Mouse (Mus musculus) CH12.LX (cell line): Measurements from ENCODE around the gene Tspan9. TPM values are rescaled to one million over a fixed set of nuclear protein-coding genes. Genes with fewer than 3 reads are reported as not detected.

Experiments
- DNase-seq: peaks from one replicate; pipeline ENCODE4 v3.0.0-alpha.2; 2013; ENCODE audit errors: extremely low read depth
- H3K27ac ChIP-seq: 2 replicates; pipeline ENCODE4 v1.5.1; 2012; ENCODE audit warnings: low read depth, mild to moderate bottlenecking, control low read depth, moderate library complexity; ENCODE audit not compliant: insufficient read depth
- H3K27me3 ChIP-seq: replicated peaks from 2 replicates; pipeline ENCODE3; 2012; ENCODE audit warnings: inconsistent platforms
- H3K36me3 ChIP-seq, 2 experiments: replicated peaks in 1 of 2; 2 replicates each; pipeline versions ENCODE3 to v1.6.1; 2012; ENCODE audit warnings: inconsistent platforms in 1 of 2, low read length in 1 of 2, mild to moderate bottlenecking in 1 of 2, mixed read lengths in 1 of 2, moderate library complexity in 1 of 2; ENCODE audit not compliant: control insufficient read depth in 1 of 2, insufficient read depth in 1 of 2
- H3K4me1 ChIP-seq, 2 experiments: 2 replicates each; pipeline ENCODE4 v1.6.1; 2012; ENCODE audit warnings: inconsistent platforms in 1 of 2, moderate library complexity in 1 of 2; ENCODE audit not compliant: insufficient read depth in 2 of 2, control insufficient read depth in 1 of 2
- H3K4me2 ChIP-seq: 2 replicates; pipeline ENCODE4 v1.6.1; 2012; ENCODE audit warnings: low read depth, mild to moderate bottlenecking, control low read depth; ENCODE audit not compliant: poor library complexity, insufficient read depth, severe bottlenecking
- H3K4me3 ChIP-seq, 3 experiments: fragments of 150-350 bp in 1 of 3; sonication (generic) in 1 of 3; replicated peaks in 1 of 3; 2 replicates each; pipeline versions ENCODE3 to v1.5.1; 2011 to 2012; ENCODE audit warnings: low read depth in 2 of 3, low read length in 2 of 3, mild to moderate bottlenecking in 2 of 3, moderate library complexity in 2 of 3, control low read depth in 1 of 3, improper control_type of control experiment in 1 of 3, inconsistent platforms in 1 of 3, mixed read lengths in 1 of 3; ENCODE audit not compliant: poor library complexity in 1 of 3
- H3K79me2 ChIP-seq: replicated peaks from 2 replicates; pipeline ENCODE4 v1.6.1; 2012; ENCODE audit warnings: mild to moderate bottlenecking, moderate library complexity; ENCODE audit not compliant: control insufficient read depth, poor library complexity, insufficient read depth, severe bottlenecking; ENCODE audit errors: extremely low read depth
- H3K9ac ChIP-seq: 2 replicates; pipeline ENCODE4 v1.6.1; 2012; ENCODE audit warnings: low read depth, mild to moderate bottlenecking, control low read depth, moderate library complexity; ENCODE audit not compliant: insufficient read depth
- H3K9me3 ChIP-seq: replicated peaks from 2 replicates; pipeline ENCODE3; 2012; ENCODE audit warnings: low read length, inconsistent platforms, mixed read lengths
- CHD1 ChIP-seq: IDR thresholded peaks from 2 replicates; pipeline ENCODE4 v1.6.1; 2012; ENCODE audit warnings: low read depth, low read length, improper control_type of control experiment, inconsistent platforms
- CHD2 ChIP-seq: IDR thresholded peaks from 2 replicates; pipeline ENCODE4 v1.6.1; 2011; ENCODE audit warnings: low read length, improper control_type of control experiment
- CTCF ChIP-seq, 2 experiments: IDR thresholded peaks in 1 of 2; conservative IDR thresholded peaks in 1 of 2; 2 replicates each; pipeline ENCODE4 v1.5.1; 2011 to 2012; ENCODE audit warnings: low read depth in 2 of 2, low read length in 2 of 2, improper control_type of control experiment in 1 of 2, inconsistent platforms in 1 of 2, mild to moderate bottlenecking in 1 of 2, moderate library complexity in 1 of 2
- E2F4 ChIP-seq: IDR thresholded peaks from 2 replicates; pipeline ENCODE4 v1.6.1; 2011; ENCODE audit warnings: low read depth, low read length, improper control_type of control experiment; ENCODE audit not compliant: insufficient replicate concordance
- EP300 ChIP-seq: IDR thresholded peaks from 2 replicates; pipeline ENCODE4 v1.6.1; 2011; ENCODE audit warnings: low read length, improper control_type of control experiment
- HCFC1 ChIP-seq: IDR thresholded peaks from 2 replicates; pipeline ENCODE4 v1.6.1; 2012; ENCODE audit warnings: low read depth, mild to moderate bottlenecking, inconsistent platforms, low read length, improper control_type of control experiment
- JUN ChIP-seq: IDR thresholded peaks from 2 replicates; pipeline ENCODE4 v1.6.1; 2011; ENCODE audit warnings: low read depth, mild to moderate bottlenecking, low read length, improper control_type of control experiment, moderate library complexity; ENCODE audit not compliant: insufficient read depth
- KAT2A ChIP-seq: IDR thresholded peaks from 2 replicates; pipeline ENCODE4 v1.6.1; 2012; ENCODE audit warnings: low read length, improper control_type of control experiment, inconsistent platforms; ENCODE audit not compliant: insufficient replicate concordance
- MAZ ChIP-seq: IDR thresholded peaks from 2 replicates; pipeline ENCODE4 v1.6.1; 2012; ENCODE audit warnings: low read depth, mild to moderate bottlenecking, inconsistent platforms, low read length, improper control_type of control experiment, moderate library complexity
- MEF2A ChIP-seq: IDR thresholded peaks from 2 replicates; pipeline ENCODE4 v1.6.1; 2014; ENCODE audit warnings: low read depth, mild to moderate bottlenecking, inconsistent platforms, low read length, improper control_type of control experiment, borderline replicate concordance
- MXI1 ChIP-seq: IDR thresholded peaks from 2 replicates; pipeline ENCODE4 v1.6.1; 2011; ENCODE audit warnings: mild to moderate bottlenecking, low read depth, low read length, improper control_type of control experiment
- MYC ChIP-seq: IDR thresholded peaks from 2 replicates; pipeline ENCODE4 v1.6.1; 2011; ENCODE audit warnings: low read depth, mild to moderate bottlenecking, improper control_type of control experiment, low read length
- NELFE ChIP-seq: IDR thresholded peaks from 2 replicates; pipeline ENCODE4 v1.6.1; 2011; ENCODE audit warnings: low read depth, low read length, improper control_type of control experiment
- NRF1 ChIP-seq: IDR thresholded peaks from 2 replicates; pipeline ENCODE4 v1.6.1; 2014; ENCODE audit warnings: low read depth, mild to moderate bottlenecking, inconsistent platforms, low read length, improper control_type of control experiment, moderate library complexity
- PAX5 ChIP-seq: IDR thresholded peaks from 2 replicates; pipeline ENCODE4 v1.6.1; 2012; ENCODE audit warnings: low read length, inconsistent platforms, mixed read lengths
- RCOR1 ChIP-seq: conservative IDR thresholded peaks from 2 replicates; pipeline ENCODE4 v1.6.1; 2012; ENCODE audit warnings: low read depth, mild to moderate bottlenecking, inconsistent platforms, low read length, improper control_type of control experiment
- TCF12 ChIP-seq: IDR thresholded peaks from 2 replicates; pipeline ENCODE4 v1.6.1; 2014; ENCODE audit warnings: low read depth, mild to moderate bottlenecking, inconsistent platforms, low read length, improper control_type of control experiment
- USF1 ChIP-seq: IDR thresholded peaks from 2 replicates; pipeline ENCODE4 v1.6.1; 2014; ENCODE audit warnings: low read depth, mild to moderate bottlenecking, inconsistent platforms, low read length, improper control_type of control experiment
- ZC3H11A ChIP-seq: IDR thresholded peaks from 2 replicates; pipeline ENCODE4 v1.6.1; 2012; ENCODE audit warnings: low read depth, mild to moderate bottlenecking, inconsistent platforms, low read length, improper control_type of control experiment
- ZMIZ1 ChIP-seq: IDR thresholded peaks from 2 replicates; pipeline ENCODE4 v1.6.1; 2012; ENCODE audit warnings: low read depth, mild to moderate bottlenecking, inconsistent platforms, low read length, improper control_type of control experiment
- ZNF384 ChIP-seq: IDR thresholded peaks from 2 replicates; pipeline ENCODE4 v1.6.1; 2012; ENCODE audit warnings: low read depth, low read length, improper control_type of control experiment, inconsistent platforms
- dilution Hi-C: fragments of 300-500 bp; cut with MboI; formaldehyde crosslinking; loops from 2 replicates; pipeline ENCODE4 v1.14.3; 2020; ENCODE audit warnings: low sequenced_read_pairs; ENCODE audit not compliant: extremely low pct_unique_long_range_greater_than_20kb, extremely low pct_ligation_motif_present
- in situ Hi-C: fragments of 300-500 bp; cut with MboI; formaldehyde crosslinking; loops from 3 replicates; pipeline ENCODE4 v1.14.3; 2019; ENCODE audit warnings: low sequenced_read_pairs, low pct_ligation_motif_present, low pct_unique_long_range_greater_than_20kb, mixed read lengths
- polyA plus RNA-seq: library from polyadenylated mRNA; unstranded; fragments of >175 nt; gene quantifications from 2 replicates; pipeline ENCODE4 v1.2.1, GENCODE M21; 2012; ENCODE audit warnings: low read depth; ENCODE audit not compliant: insufficient read length
- total RNA-seq, 2 experiments: library from RNA; depleted of rRNA; stranded (reverse); fragments of 300-350 nt in 1 of 2; fragments of >200 nt in 1 of 2; gene quantifications; 2 replicates each; pipeline ENCODE4 v1.2.3; 2012 to 2014

The Tspan9 gene
- total and polyA plus RNA-seq, 3 experiments = 0.40 to 0.98 (median 0.71) TPM

DNA sequence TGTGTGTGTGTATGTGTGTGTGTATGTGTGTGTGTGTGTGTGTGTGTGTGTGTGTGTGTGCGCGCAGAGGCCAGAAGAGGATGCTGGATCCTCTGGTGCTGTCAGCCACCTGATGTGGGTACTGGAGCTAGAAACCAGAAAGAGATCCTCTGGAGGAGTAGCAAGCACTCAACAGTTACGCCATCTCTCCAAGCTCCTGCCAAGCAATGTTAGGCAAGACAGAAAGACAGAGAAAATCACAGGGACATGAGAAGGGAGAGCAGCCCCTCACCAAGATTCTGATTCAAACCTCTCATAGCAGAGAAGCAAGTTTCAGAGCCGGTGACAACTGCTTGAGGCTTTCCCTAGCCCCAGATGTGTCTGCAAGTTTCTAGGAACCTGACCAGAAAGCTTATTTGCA, 5.5 kb downstream of the Tspan9 start:
- H3K4me3 ChIP-seq = no peak overlapping the region
- dilution Hi-C loops (no loop called here), in situ Hi-C loops (no loop called here)
- DNase-seq = no peak
- H3K9ac ChIP-seq = no peak overlapping the region
- TF ChIP-seq ZNF384 = no peak
- no peak for TF ChIP-seq TCF12
- no peak for TF ChIP-seq ZC3H11A
- TF ChIP-seq ZMIZ1 = no peak
- TF ChIP-seq MAZ = no peak
- TF ChIP-seq CHD1 = no peak
- TF ChIP-seq JUN = no peak
- TF ChIP-seq USF1 = no peak
- TF ChIP-seq NRF1 = no peak
- no peak for TF ChIP-seq PAX5
- no peak for TF ChIP-seq EP300
- no peak for TF ChIP-seq E2F4
- no peak for TF ChIP-seq RCOR1
- no peak for TF ChIP-seq HCFC1
- peaks cover 80% of the 10 kb centered on the region for H3K27me3 ChIP-seq
- no peaks in the 10 kb centered on the region for H3K79me2 ChIP-seq
- H3K27ac ChIP-seq = no peak overlapping the region
- no peaks in the 10 kb centered on the region for H3K9me3 ChIP-seq
- no peak overlapping the region for H3K4me2 ChIP-seq
- H3K36me3 ChIP-seq = no peaks in the 10 kb centered on the region
- no peaks in the 10 kb centered on the region for H3K4me1 ChIP-seq

DNA sequence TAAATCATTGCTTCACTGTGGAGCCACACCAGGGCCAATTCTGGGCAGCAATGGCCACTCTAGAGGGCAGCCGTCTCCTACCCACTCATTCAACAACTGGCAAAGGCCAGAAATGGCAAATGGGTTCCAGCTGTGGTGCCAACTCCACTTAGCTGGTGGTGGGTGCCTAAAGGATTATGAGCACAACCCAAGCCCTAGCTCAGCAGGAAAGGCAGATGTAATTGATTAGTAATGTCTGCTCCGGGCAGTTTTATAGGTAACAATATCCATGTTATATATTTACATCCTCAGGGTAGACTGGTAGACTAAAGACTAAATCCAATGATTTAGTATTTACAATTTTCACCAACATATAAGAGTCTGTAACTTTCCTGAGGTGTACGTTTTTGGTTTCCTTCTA, 6.7 kb downstream of the Tspan9 start:
- in situ Hi-C loops (no loop called here), dilution Hi-C loops (no loop called here)
- no peak for TF ChIP-seq EP300
- TF ChIP-seq MYC = no peak
- TF ChIP-seq CHD2 = no peak
- TF ChIP-seq CTCF (conservative IDR thresholded peaks at IDR 0.05 in 1 of 2, IDR thresholded peaks at IDR 0.05 in 1 of 2; ENCODE audit: low read depth in 2 of 2, low read length in 2 of 2) = no peak
- TF ChIP-seq KAT2A = no peak
- no peak for TF ChIP-seq MXI1
- TF ChIP-seq NELFE = no peak
- TF ChIP-seq MEF2A = no peak
- no peak for TF ChIP-seq ZNF384
- no peak for TF ChIP-seq CHD1
- H3K79me2 ChIP-seq = no peaks in the 10 kb centered on the region
- no peak overlapping the region for H3K4me3 ChIP-seq
- no peak for DNase-seq
- H3K27me3 ChIP-seq = peaks cover 71% of the 10 kb centered on the region
- H3K4me1 ChIP-seq = no peaks in the 10 kb centered on the region
- H3K4me2 ChIP-seq = no peak overlapping the region
- no peaks in the 10 kb centered on the region for H3K9me3 ChIP-seq
- H3K36me3 ChIP-seq = no peaks in the 10 kb centered on the region
- no peak overlapping the region for H3K9ac ChIP-seq
- no peak overlapping the region for H3K27ac ChIP-seq
